Mouse (Mus musculus) small intestine, adult 2 months (tissue): Measurements from ENCODE around the gene Tmem259.

Source experiments
- CTCF ChIP-seq: fragments of 200-500 bp; IDR thresholded peaks from 2 replicates; pipeline ENCODE4 v1.5.1; 2012; ENCODE audit warnings: low read depth, mild to moderate bottlenecking, control low read depth, inconsistent platforms, low read length, moderate library complexity, mixed read lengths; ENCODE audit not compliant: insufficient replicate concordance, insufficient read length; ENCODE audit errors: extremely low read depth
- POLR2A ChIP-seq: fragments of 200-500 bp; IDR thresholded peaks from 2 replicates; pipeline ENCODE4 v1.6.1; 2012; ENCODE audit warnings: low read depth, mild to moderate bottlenecking, control low read depth, inconsistent platforms, low read length, moderate library complexity

DNA sequence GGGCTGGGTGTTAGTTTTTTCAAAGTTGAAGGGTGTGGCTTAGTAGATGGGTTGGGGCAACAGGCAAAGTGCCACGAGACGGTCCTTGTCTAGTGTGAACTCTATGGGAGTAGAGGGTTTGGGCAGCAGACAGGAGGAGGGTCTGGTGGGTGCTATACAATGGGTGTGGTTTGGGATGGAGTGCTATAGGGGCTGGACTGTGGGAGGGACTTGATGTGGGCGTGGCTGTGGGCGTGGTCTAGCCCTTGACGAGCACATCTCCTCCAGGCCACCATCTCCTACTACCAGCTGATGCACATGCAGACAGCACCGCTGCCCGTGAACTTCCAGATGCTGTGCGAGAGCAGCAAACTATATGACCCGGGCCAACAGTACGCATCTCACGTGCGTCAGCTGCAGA, 41.8 kb upstream of the Tmem259 start:
- no peak for TF ChIP-seq CTCF
- no peak for TF ChIP-seq POLR2A
